Mouse (Mus musculus): ENCODE data around the gene 9130023H24Rik. TPM values are rescaled to one million over a fixed set of nuclear protein-coding genes. Genes with fewer than 3 reads are reported as not detected.

The 9130023H24Rik gene
- total RNA-seq (2014; rRNA removed) (3.6 and 6.3 TPM in 2 replicates), polyA plus RNA-seq (2015; fragmentation: Nextera tagmentation; extraction: Ambion mirVana) (4.2 and 4.4 TPM in 2 replicates)

GRCm38 (mm10) chr7:128237927-128238778 lies at the start of gene 9130023H24Rik:
Gene 9130023H24Rik, minus strand, starts transcription at chr7:128238031.
- Histone ChIP-seq H3K9ac (replicated peaks; ENCODE audit: low read length, poor library complexity, severe bottlenecking) (peak within 1 kb of the TSS; percentile 81), H3K27me3 (ENCODE audit: insufficient read depth, low read length) (no peaks in the 10 kb centered on the region), H3K4me2 (ENCODE audit: low read depth, low read length, poor library complexity, severe bottlenecking) (peak within 1 kb of the TSS; percentile 80), H3K27ac (ENCODE audit: low read depth, low read length) (peak within 1 kb of the TSS; percentile 97), H3K9me3 (ENCODE audit: low read length) (no peaks in the 10 kb centered on the region), H3K4me1 (ENCODE audit: insufficient read depth, low read length) (0 out of 2 replicates have a peak, but pooled peaks cover 5% of the 10 kb centered on the region), H3K4me3 (ENCODE audit: low read depth, low read length) (peak within 1 kb of the TSS; percentile 65), H3K36me3 (ENCODE audit: insufficient read depth, low read length) (peaks cover 24% of the 10 kb centered on the region)
- ATAC-seq (ENCODE audit: low FRiP score) (peak; percentile 92), DNase-seq (ENCODE audit: low spot score) (peak; percentile 100)
- WGBS = under 1% methylated on average over 70 of the region's 72 CpGs
- peak; percentile 65 for TF ChIP-seq CTCF (IDR thresholded peaks at IDR 0.05)

GRCm38 (mm10) chr7:128285060-128285459 lies 47.2 kb upstream of the 9130023H24Rik start:
- Histone ChIP-seq H3K4me2 (ENCODE audit: low read depth, low read length, poor library complexity, severe bottlenecking) (no peak overlapping the region), H3K4me3 (ENCODE audit: low read depth, low read length) (no peak overlapping the region), H3K9me3 (ENCODE audit: low read length) (no peaks in the 10 kb centered on the region), H3K9ac (replicated peaks; ENCODE audit: low read length, poor library complexity, severe bottlenecking) (no peak overlapping the region), H3K36me3 (ENCODE audit: insufficient read depth, low read length) (peaks cover 23% of the 10 kb centered on the region), H3K27me3 (ENCODE audit: insufficient read depth, low read length) (no peaks in the 10 kb centered on the region), H3K4me1 (ENCODE audit: insufficient read depth, low read length) (no peaks in the 10 kb centered on the region), H3K27ac (ENCODE audit: low read depth, low read length) (no peak overlapping the region)
- DNase-seq (ENCODE audit: low spot score) (no peak), ATAC-seq (ENCODE audit: low FRiP score) (no peak)
- 90% methylated on average over 8 of the region's 8 CpGs for WGBS
- TF ChIP-seq CTCF (IDR thresholded peaks at IDR 0.05) = no peak

- 51% methylated on average over 5 of the region's 5 CpGs for WGBS
- no peak overlapping the region for H3K27ac ChIP-seq (ENCODE audit: low read depth, low read length)
- H3K4me2 ChIP-seq (ENCODE audit: low read depth, low read length, poor library complexity, severe bottlenecking) = no peak overlapping the region
- H3K36me3 ChIP-seq (ENCODE audit: insufficient read depth, low read length) = peaks cover 16% of the 10 kb centered on the region
- H3K27me3 ChIP-seq (ENCODE audit: insufficient read depth, low read length) = no peaks in the 10 kb centered on the region
- no peak for TF ChIP-seq CTCF (IDR thresholded peaks at IDR 0.05)
- H3K9me3 ChIP-seq (ENCODE audit: low read length) = no peaks in the 10 kb centered on the region
- H3K4me1 ChIP-seq (ENCODE audit: insufficient read depth, low read length) = no peaks in the 10 kb centered on the region
- DNase-seq (ENCODE audit: low spot score) (no peak), ATAC-seq (ENCODE audit: low FRiP score) (no peak)
- no peak overlapping the region for H3K4me3 ChIP-seq (ENCODE audit: low read depth, low read length)
- no peak overlapping the region for H3K9ac ChIP-seq (replicated peaks; ENCODE audit: low read length, poor library complexity, severe bottlenecking)
Measured at GRCm38 (mm10) chr7:128284047-128284446, 46.2 kb upstream of the 9130023H24Rik start.

- WGBS = 17% methylated on average over 7 of the region's 7 CpGs
- Histone ChIP-seq H3K9me3 (ENCODE audit: low read length) (no peaks in the 10 kb centered on the region), H3K36me3 (ENCODE audit: insufficient read depth, low read length) (peaks cover 18% of the 10 kb centered on the region), H3K27me3 (ENCODE audit: insufficient read depth, low read length) (no peaks in the 10 kb centered on the region), H3K4me1 (ENCODE audit: insufficient read depth, low read length) (no peaks in the 10 kb centered on the region), H3K9ac (replicated peaks; ENCODE audit: low read length, poor library complexity, severe bottlenecking) (no peak overlapping the region), H3K4me3 (ENCODE audit: low read depth, low read length) (no peak overlapping the region), H3K27ac (ENCODE audit: low read depth, low read length) (no peak overlapping the region), H3K4me2 (ENCODE audit: low read depth, low read length, poor library complexity, severe bottlenecking) (no peak overlapping the region)
- ATAC-seq (ENCODE audit: low FRiP score) = no peak
- DNase-seq (ENCODE audit: low spot score) = no peak
- TF ChIP-seq CTCF (IDR thresholded peaks at IDR 0.05) = no peak
Measured at GRCm38 (mm10) chr7:128282532-128283244, 44.9 kb upstream of the 9130023H24Rik start.

GRCm38 (mm10) chr7:128281765-128282164 lies 43.9 kb upstream of the 9130023H24Rik start:
- Histone ChIP-seq H3K9me3 (ENCODE audit: low read length) (no peaks in the 10 kb centered on the region), H3K36me3 (ENCODE audit: insufficient read depth, low read length) (peaks cover 21% of the 10 kb centered on the region), H3K27me3 (ENCODE audit: insufficient read depth, low read length) (no peaks in the 10 kb centered on the region), H3K9ac (replicated peaks; ENCODE audit: low read length, poor library complexity, severe bottlenecking) (no peak overlapping the region), H3K27ac (ENCODE audit: low read depth, low read length) (no peak overlapping the region), H3K4me2 (ENCODE audit: low read depth, low read length, poor library complexity, severe bottlenecking) (no peak overlapping the region), H3K4me3 (ENCODE audit: low read depth, low read length) (no peak overlapping the region), H3K4me1 (ENCODE audit: insufficient read depth, low read length) (no peaks in the 10 kb centered on the region)
- no peak for ATAC-seq (ENCODE audit: low FRiP score)
- DNase-seq (ENCODE audit: low spot score) = no peak
- 75% methylated on average over 11 of the region's 11 CpGs for WGBS
- no peak for TF ChIP-seq CTCF (IDR thresholded peaks at IDR 0.05)

DNA sequence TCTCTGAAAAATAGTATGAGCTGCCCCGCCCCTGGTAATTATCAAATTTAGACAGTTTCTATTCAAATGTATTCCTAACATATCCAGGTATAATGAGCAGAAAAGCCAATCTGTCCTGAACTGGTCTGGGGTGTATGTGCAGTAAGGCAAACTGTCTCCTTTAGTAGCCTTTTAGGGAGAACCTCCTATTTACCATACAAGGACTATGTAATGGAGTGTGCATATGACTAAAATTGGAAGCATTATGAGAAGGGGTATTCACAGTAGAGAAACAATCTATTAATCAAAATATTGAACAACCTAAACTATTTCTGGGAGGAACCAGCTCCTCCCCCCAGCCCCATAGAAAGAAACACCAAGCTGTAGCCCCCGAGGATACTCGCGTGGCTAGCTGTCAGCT lies 41.9 kb upstream of the 9130023H24Rik start:
- H3K9ac ChIP-seq (replicated peaks; ENCODE audit: low read length, poor library complexity, severe bottlenecking) = no peak overlapping the region
- no peaks in the 10 kb centered on the region for H3K27me3 ChIP-seq (ENCODE audit: insufficient read depth, low read length)
- H3K4me2 ChIP-seq (ENCODE audit: low read depth, low read length, poor library complexity, severe bottlenecking) = no peak overlapping the region
- TF ChIP-seq CTCF (IDR thresholded peaks at IDR 0.05) = no peak
- DNase-seq (ENCODE audit: low spot score) = no peak
- 80% methylated on average over 4 of the region's 4 CpGs for WGBS
- no peak overlapping the region for H3K4me3 ChIP-seq (ENCODE audit: low read depth, low read length)
- no peaks in the 10 kb centered on the region for H3K4me1 ChIP-seq (ENCODE audit: insufficient read depth, low read length)
- no peaks in the 10 kb centered on the region for H3K9me3 ChIP-seq (ENCODE audit: low read length)
- no peak overlapping the region for H3K27ac ChIP-seq (ENCODE audit: low read depth, low read length)
- H3K36me3 ChIP-seq (ENCODE audit: insufficient read depth, low read length) = peaks cover 29% of the 10 kb centered on the region
- ATAC-seq (ENCODE audit: low FRiP score) = no peak

All from midbrain, postnatal 0 days (tissue).